Mouse (Mus musculus): ENCODE results near the gene Daam1. TPM values are rescaled to one million over a fixed set of nuclear protein-coding genes. Genes with fewer than 3 reads are reported as not detected.

The Daam1 gene
- polyA plus RNA-seq, 1 experiment = 8.3 TPM

- Histone ChIP-seq H3K4me3 (ENCODE audit: insufficient read depth, low read depth, low read length) (no peak overlapping the region), H3K27ac (replicated peaks; ENCODE audit: low read depth, low read length) (no peak overlapping the region), H3K4me1 (ENCODE audit: control insufficient read depth, insufficient read depth, insufficient read length, low read length) (peaks cover 36% of the 10 kb centered on the region)
These were observed 57.5 kb downstream of the Daam1 start for GRCm38 (mm10) chr12:71888370-71888769.

- H3K27ac ChIP-seq (replicated peaks; ENCODE audit: low read depth, low read length) = no peak overlapping the region
- H3K4me3 ChIP-seq (ENCODE audit: insufficient read depth, low read depth, low read length) = no peak overlapping the region
- H3K4me1 ChIP-seq (ENCODE audit: control insufficient read depth, insufficient read depth, insufficient read length, low read length) = peaks cover 36% of the 10 kb centered on the region
These were observed 58.4 kb downstream of the Daam1 start for GRCm38 (mm10) chr12:71889266-71889665.

GRCm38 (mm10) chr12:71890282-71890681 lies 59.4 kb downstream of the Daam1 start:
- Histone ChIP-seq H3K27ac (replicated peaks; ENCODE audit: low read depth, low read length) (no peak overlapping the region), H3K4me1 (ENCODE audit: control insufficient read depth, insufficient read depth, insufficient read length, low read length) (peaks cover 30% of the 10 kb centered on the region), H3K4me3 (ENCODE audit: insufficient read depth, low read depth, low read length) (no peak overlapping the region)

- H3K4me3 ChIP-seq (ENCODE audit: insufficient read depth, low read depth, low read length) = no peak overlapping the region
- peaks cover 15% of the 10 kb centered on the region for H3K4me1 ChIP-seq (ENCODE audit: control insufficient read depth, insufficient read depth, insufficient read length, low read length)
- H3K27ac ChIP-seq (replicated peaks; ENCODE audit: low read depth, low read length) = no peak overlapping the region
These were observed 61.0 kb downstream of the Daam1 start for GRCm38 (mm10) chr12:71891729-71892355.

- H3K4me1 ChIP-seq (ENCODE audit: control insufficient read depth, insufficient read depth, insufficient read length, low read length) = peaks cover 10% of the 10 kb centered on the region
- H3K27ac ChIP-seq (replicated peaks; ENCODE audit: low read depth, low read length) = no peak overlapping the region
- no peak overlapping the region for H3K4me3 ChIP-seq (ENCODE audit: insufficient read depth, low read depth, low read length)
These were observed 62.2 kb downstream of the Daam1 start for GRCm38 (mm10) chr12:71892996-71893605.

- Histone ChIP-seq H3K4me3 (ENCODE audit: insufficient read depth, low read depth, low read length) (no peak overlapping the region), H3K4me1 (ENCODE audit: control insufficient read depth, insufficient read depth, insufficient read length, low read length) (no peaks in the 10 kb centered on the region; the same call in 1 of the 2 replicates), H3K27ac (replicated peaks; ENCODE audit: low read depth, low read length) (no peak overlapping the region)
These were observed 67.4 kb downstream of the Daam1 start for GRCm38 (mm10) chr12:71898231-71898630.

GRCm38 (mm10) chr12:71898666-71899520 lies 68.0 kb downstream of the Daam1 start:
- H3K27ac ChIP-seq (replicated peaks; ENCODE audit: low read depth, low read length) = no peak overlapping the region
- H3K4me1 ChIP-seq (ENCODE audit: control insufficient read depth, insufficient read depth, insufficient read length, low read length) = no peaks in the 10 kb centered on the region; the same call in 1 of the 2 replicates
- no peak overlapping the region for H3K4me3 ChIP-seq (ENCODE audit: insufficient read depth, low read depth, low read length)

- no peaks in the 10 kb centered on the region; the same call in 1 of the 2 replicates for H3K4me1 ChIP-seq (ENCODE audit: control insufficient read depth, insufficient read depth, insufficient read length, low read length)
- no peak overlapping the region for H3K4me3 ChIP-seq (ENCODE audit: insufficient read depth, low read depth, low read length)
- no peak overlapping the region for H3K27ac ChIP-seq (replicated peaks; ENCODE audit: low read depth, low read length)
These were observed 68.7 kb downstream of the Daam1 start for GRCm38 (mm10) chr12:71899566-71899965.

GRCm38 (mm10) chr12:71901211-71901610 lies 70.3 kb downstream of the Daam1 start:
- Histone ChIP-seq H3K4me3 (ENCODE audit: insufficient read depth, low read depth, low read length) (no peak overlapping the region), H3K27ac (replicated peaks; ENCODE audit: low read depth, low read length) (no peak overlapping the region), H3K4me1 (ENCODE audit: control insufficient read depth, insufficient read depth, insufficient read length, low read length) (peaks cover 5% of the 10 kb centered on the region)

GRCm38 (mm10) chr12:71901859-71902258 lies 71.0 kb downstream of the Daam1 start:
- peaks cover 8% of the 10 kb centered on the region for H3K4me1 ChIP-seq (ENCODE audit: control insufficient read depth, insufficient read depth, insufficient read length, low read length)
- H3K27ac ChIP-seq (replicated peaks; ENCODE audit: low read depth, low read length) = no peak overlapping the region
- no peak overlapping the region for H3K4me3 ChIP-seq (ENCODE audit: insufficient read depth, low read depth, low read length)

GRCm38 (mm10) chr12:71902317-71902716 lies 71.4 kb downstream of the Daam1 start:
- no peak overlapping the region for H3K27ac ChIP-seq (replicated peaks; ENCODE audit: low read depth, low read length)
- H3K4me3 ChIP-seq (ENCODE audit: insufficient read depth, low read depth, low read length) = no peak overlapping the region
- H3K4me1 ChIP-seq (ENCODE audit: control insufficient read depth, insufficient read depth, insufficient read length, low read length) = peaks cover 8% of the 10 kb centered on the region

- Histone ChIP-seq H3K4me1 (ENCODE audit: control insufficient read depth, insufficient read depth, insufficient read length, low read length) (peaks cover 8% of the 10 kb centered on the region), H3K27ac (replicated peaks; ENCODE audit: low read depth, low read length) (no peak overlapping the region), H3K4me3 (ENCODE audit: insufficient read depth, low read depth, low read length) (no peak overlapping the region)
These were observed 72.3 kb downstream of the Daam1 start for GRCm38 (mm10) chr12:71903218-71903617.

- peaks cover 12% of the 10 kb centered on the region for H3K4me1 ChIP-seq (ENCODE audit: control insufficient read depth, insufficient read depth, insufficient read length, low read length)
- H3K27ac ChIP-seq (replicated peaks; ENCODE audit: low read depth, low read length) = 0 out of 2 replicates have a peak overlapping the region, but pooled peaks have one; percentile 13
These were observed 73.4 kb downstream of the Daam1 start for GRCm38 (mm10) chr12:71904310-71904709.

GRCm38 (mm10) chr12:71904926-71905325 lies 74.0 kb downstream of the Daam1 start:
- peak overlapping the region; percentile 19 for H3K27ac ChIP-seq (replicated peaks; ENCODE audit: low read depth, low read length)
- H3K4me3 ChIP-seq (ENCODE audit: insufficient read depth, low read depth, low read length) = no peak overlapping the region
- peaks cover 16% of the 10 kb centered on the region for H3K4me1 ChIP-seq (ENCODE audit: control insufficient read depth, insufficient read depth, insufficient read length, low read length)

More at GRCm38 (mm10) chr12:71904310-71904709, 73.4 kb downstream of the Daam1 start:
- no peak overlapping the region for H3K4me3 ChIP-seq (ENCODE audit: insufficient read depth, low read depth, low read length)

- H3K4me1 ChIP-seq (ENCODE audit: control insufficient read depth, insufficient read depth, insufficient read length, low read length) = peaks cover 18% of the 10 kb centered on the region
- H3K27ac ChIP-seq (replicated peaks; ENCODE audit: low read depth, low read length) = peak overlapping the region; percentile 71
- peak overlapping the region; percentile 13; the same call in 1 of the 2 replicates for H3K4me3 ChIP-seq (ENCODE audit: insufficient read depth, low read depth, low read length)
These were observed 74.9 kb downstream of the Daam1 start for GRCm38 (mm10) chr12:71905640-71906320.

All from brown adipose tissue, adult 24 weeks (tissue).